Mouse (Mus musculus): ENCODE measurements around the gene Tmem229a. TPM values are rescaled to one million over a fixed set of nuclear protein-coding genes. Genes with fewer than 3 reads are reported as not detected.

Tmem229a gene
- total and polyA plus RNA-seq, 3 experiments: not detected

DNA sequence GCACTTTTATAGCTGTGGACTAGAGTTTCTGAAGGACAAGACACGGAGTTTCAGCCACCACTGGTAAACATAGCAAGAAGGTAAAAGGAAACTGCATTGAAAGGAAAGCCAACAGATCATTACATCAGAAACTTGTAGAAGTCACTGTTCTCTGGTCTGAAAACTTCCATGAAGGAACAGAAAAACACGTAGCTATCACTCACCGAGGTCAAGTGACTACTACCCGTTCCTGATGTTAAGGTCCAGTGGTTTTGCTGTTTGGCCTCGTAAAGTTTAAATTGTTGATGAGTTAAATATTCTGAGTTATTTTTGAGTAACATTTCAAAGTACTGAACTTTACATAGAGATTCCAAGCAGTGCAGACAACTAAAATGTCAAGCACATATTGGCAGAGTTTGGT is 2.0 kb downstream of the Tmem229a start:
- no peaks in the 10 kb centered on the region for H3K36me3 ChIP-seq (ENCODE audit: control insufficient read depth in 1 of 2, insufficient read depth in 2 of 2, low read length in 2 of 2)
- no peak for DNase-seq (ENCODE audit: low read depth, low spot score)
- no peak overlapping the region for H3K27ac ChIP-seq (ENCODE audit: control insufficient read depth, low read depth, low read length)
- no peaks in the 10 kb centered on the region for H3K27me3 ChIP-seq (ENCODE audit: control insufficient read depth in 1 of 2, insufficient read depth in 2 of 2, low read length in 2 of 2)
- no peak overlapping the region for H3K4me3 ChIP-seq (ENCODE audit: control insufficient read depth in 1 of 2, insufficient read depth in 1 of 2, low read depth in 2 of 2, low read length in 2 of 2)
- no peaks in the 10 kb centered on the region for H3K4me1 ChIP-seq (ENCODE audit: control insufficient read depth in 1 of 2, insufficient read depth in 2 of 2, low read length in 2 of 2)
- TF ChIP-seq MAZ (IDR thresholded peaks at IDR 0.05; ENCODE audit: low read depth, low read length) (no peak), MAFK (IDR thresholded peaks at IDR 0.05; ENCODE audit: borderline replicate concordance, low read depth, low read length) (no peak), MEF2A (IDR thresholded peaks at IDR 0.05; ENCODE audit: extremely low read depth, insufficient replicate concordance, low read depth, low read length, poor library complexity, severe bottlenecking) (no peak), CHD2 (IDR thresholded peaks at IDR 0.05; ENCODE audit: low read length) (no peak), TBP (IDR thresholded peaks at IDR 0.05; ENCODE audit: low read depth, low read length) (no peak), CTCF (IDR thresholded peaks at IDR 0.05 in 2 of 3, conservative IDR thresholded peaks at IDR 0.05 in 1 of 3; ENCODE audit: control insufficient read depth in 1 of 3, insufficient read depth in 1 of 3, low read depth in 2 of 3, low read length in 3 of 3, poor library complexity in 1 of 3, severe bottlenecking in 1 of 3) (no peak), ZC3H11A (IDR thresholded peaks at IDR 0.05; ENCODE audit: low read depth, low read length) (no peak), UBTF (IDR thresholded peaks at IDR 0.05; ENCODE audit: borderline replicate concordance, insufficient read depth, low read depth, low read length) (no peak), JUND (IDR thresholded peaks at IDR 0.05; ENCODE audit: low read depth, low read length) (no peak)
- H3K9ac ChIP-seq (ENCODE audit: control insufficient read depth, low read depth, low read length, poor library complexity, severe bottlenecking): no peak overlapping the region
- no peaks in the 10 kb centered on the region for H3K79me2 ChIP-seq (ENCODE audit: control insufficient read depth, insufficient read depth, low read length, poor library complexity)
- H3K9me3 ChIP-seq (replicated peaks; ENCODE audit: insufficient read depth, low read length): no peaks in the 10 kb centered on the region

DNA sequence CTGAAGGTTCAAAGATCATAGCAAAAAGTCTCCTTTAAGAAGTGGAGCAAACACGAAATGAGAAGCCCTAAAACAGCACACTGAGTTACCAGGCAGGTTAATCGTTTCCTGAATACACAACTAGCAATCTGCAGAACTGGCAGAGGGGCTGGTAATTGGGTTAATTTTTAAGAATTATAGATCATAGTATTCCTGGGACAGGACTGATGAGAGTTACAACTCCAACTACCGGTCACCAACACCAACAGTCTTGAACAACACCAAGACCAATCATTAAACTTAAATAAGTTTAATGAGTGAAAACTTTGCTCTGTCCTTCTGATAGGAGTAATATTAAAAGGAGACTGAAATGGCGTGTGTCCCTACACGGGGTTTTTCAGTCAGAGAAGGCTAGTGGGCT is 3.8 kb downstream of the Tmem229a start:
- no peak for TF ChIP-seq KAT2A (conservative IDR thresholded peaks at IDR 0.05; ENCODE audit: low read depth, low read length)
- DNase-seq (ENCODE audit: low read depth, low spot score): no peak
- no peaks in the 10 kb centered on the region for H3K9me3 ChIP-seq (replicated peaks; ENCODE audit: insufficient read depth, low read length)
- H3K27me3 ChIP-seq (ENCODE audit: control insufficient read depth in 1 of 2, insufficient read depth in 2 of 2, low read length in 2 of 2): no peaks in the 10 kb centered on the region
- H3K36me3 ChIP-seq (ENCODE audit: control insufficient read depth in 1 of 2, insufficient read depth in 2 of 2, low read length in 2 of 2): no peaks in the 10 kb centered on the region
- no peak overlapping the region for H3K27ac ChIP-seq (ENCODE audit: control insufficient read depth, low read depth, low read length)
- H3K4me3 ChIP-seq (ENCODE audit: control insufficient read depth in 1 of 2, insufficient read depth in 1 of 2, low read depth in 2 of 2, low read length in 2 of 2): no peak overlapping the region
- no peaks in the 10 kb centered on the region for H3K79me2 ChIP-seq (ENCODE audit: control insufficient read depth, insufficient read depth, low read length, poor library complexity)
- H3K4me1 ChIP-seq (ENCODE audit: control insufficient read depth in 1 of 2, insufficient read depth in 2 of 2, low read length in 2 of 2): no peaks in the 10 kb centered on the region
- H3K9ac ChIP-seq (ENCODE audit: control insufficient read depth, low read depth, low read length, poor library complexity, severe bottlenecking): no peak overlapping the region

DNA sequence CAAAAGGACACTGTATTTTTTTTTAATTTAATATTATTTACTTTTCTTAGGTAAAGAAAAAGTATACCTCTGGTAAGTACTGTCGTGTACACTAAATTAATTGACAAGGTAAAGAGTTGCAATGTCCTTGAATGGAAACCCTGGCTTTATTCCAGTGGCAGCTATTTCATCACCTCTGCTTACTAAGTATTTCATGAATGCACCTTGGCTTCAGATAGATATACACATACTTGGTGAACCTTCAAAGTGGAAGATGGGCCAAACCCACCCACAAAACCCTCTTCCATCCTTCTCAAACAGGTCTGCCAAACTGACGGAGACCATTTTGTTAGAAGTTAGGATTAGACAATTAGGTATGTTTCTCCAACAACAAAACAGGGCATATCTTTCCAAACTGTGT is 5.4 kb downstream of the Tmem229a start:
- Histone ChIP-seq H3K36me3 (ENCODE audit: control insufficient read depth in 1 of 2, insufficient read depth in 2 of 2, low read length in 2 of 2) (no peaks in the 10 kb centered on the region), H3K9ac (ENCODE audit: control insufficient read depth, low read depth, low read length, poor library complexity, severe bottlenecking) (no peak overlapping the region), H3K27me3 (ENCODE audit: control insufficient read depth in 1 of 2, insufficient read depth in 2 of 2, low read length in 2 of 2) (no peaks in the 10 kb centered on the region), H3K4me3 (ENCODE audit: control insufficient read depth in 1 of 2, insufficient read depth in 1 of 2, low read depth in 2 of 2, low read length in 2 of 2) (no peak overlapping the region), H3K9me3 (replicated peaks; ENCODE audit: insufficient read depth, low read length) (no peaks in the 10 kb centered on the region), H3K79me2 (ENCODE audit: control insufficient read depth, insufficient read depth, low read length, poor library complexity) (no peaks in the 10 kb centered on the region), H3K4me1 (ENCODE audit: control insufficient read depth in 1 of 2, insufficient read depth in 2 of 2, low read length in 2 of 2) (no peaks in the 10 kb centered on the region), H3K27ac (ENCODE audit: control insufficient read depth, low read depth, low read length) (no peak overlapping the region)
- TF ChIP-seq BHLHE40 (IDR thresholded peaks at IDR 0.05; ENCODE audit: borderline replicate concordance, low read depth, low read length): no peak
- no peak for TF ChIP-seq NELFE (IDR thresholded peaks at IDR 0.05; ENCODE audit: low read depth, low read length)
- TF ChIP-seq E2F4 (IDR thresholded peaks at IDR 0.05; ENCODE audit: borderline replicate concordance, low read depth, low read length): no peak
- no peak for TF ChIP-seq POLR2AphosphoS5 (IDR thresholded peaks at IDR 0.05; ENCODE audit: borderline replicate concordance, low read depth, low read length)
- TF ChIP-seq JUND (IDR thresholded peaks at IDR 0.05; ENCODE audit: low read depth, low read length): no peak
- no peak for TF ChIP-seq SIN3A (IDR thresholded peaks at IDR 0.05; ENCODE audit: low read length)
- no peak for TF ChIP-seq TAL1 (IDR thresholded peaks at IDR 0.05; ENCODE audit: low read length)
- no peak for TF ChIP-seq MYB (IDR thresholded peaks at IDR 0.05; ENCODE audit: low read depth, low read length)
- TF ChIP-seq ZNF384 (IDR thresholded peaks at IDR 0.05; ENCODE audit: low read depth, low read length): no peak
- no peak for TF ChIP-seq UBTF (IDR thresholded peaks at IDR 0.05; ENCODE audit: borderline replicate concordance, insufficient read depth, low read depth, low read length)
- TF ChIP-seq MAZ (IDR thresholded peaks at IDR 0.05; ENCODE audit: low read depth, low read length): no peak
- no peak for TF ChIP-seq MYC (IDR thresholded peaks at IDR 0.05; ENCODE audit: low read depth, low read length)
- TF ChIP-seq ZMIZ1 (IDR thresholded peaks at IDR 0.05; ENCODE audit: low read depth, low read length): no peak
- TF ChIP-seq EP300 (IDR thresholded peaks at IDR 0.05; ENCODE audit: low read depth in 1 of 2, low read length in 2 of 2): no peak
- TF ChIP-seq USF2 (IDR thresholded peaks at IDR 0.05; ENCODE audit: borderline replicate concordance in 1 of 2, insufficient read depth in 1 of 2, low read depth in 1 of 2, low read length in 2 of 2): no peak
- no peak for TF ChIP-seq ETS1 (IDR thresholded peaks at IDR 0.05; ENCODE audit: low read depth, low read length)
- no peak for TF ChIP-seq TBP (IDR thresholded peaks at IDR 0.05; ENCODE audit: low read depth, low read length)
- TF ChIP-seq ZC3H11A (IDR thresholded peaks at IDR 0.05; ENCODE audit: low read depth, low read length): no peak
- DNase-seq (ENCODE audit: low read depth, low spot score): no peak

Measured in MEL (cell line).